Mouse (Mus musculus) midbrain, embryonic 14.5 days (tissue): ENCODE data around the gene Tmem116. TPM values are rescaled to one million over a fixed set of nuclear protein-coding genes. Genes with fewer than 3 reads are reported as not detected.

ENCODE experiments used
- ATAC-seq: fragments of 200-750 bp; cut with Nextera tagmentation; 2 replicates; pipeline ENCODE4 v1.8.0; 2017; ENCODE audit warnings: moderate number of reproducible peaks, moderate library complexity; ENCODE audit not compliant: low FRiP score, low TSS enrichment
- DNase-seq: peaks from one replicate; pipeline ENCODE4 v3.0.0-alpha.2; 2015
- H3K27ac ChIP-seq: fragments of 300-500 bp; sonication (generic); replicated peaks from 2 replicates; pipeline ENCODE4 v1.5.1; 2014; ENCODE audit warnings: mild to moderate bottlenecking, low read depth, low read length, moderate library complexity
- H3K27me3 ChIP-seq: fragments of 300-500 bp; sonication (generic); 2 replicates; pipeline ENCODE4 v1.6.1; 2014; ENCODE audit warnings: low read length, control low read depth, mixed read lengths; ENCODE audit not compliant: control insufficient read depth, insufficient read depth
- H3K36me3 ChIP-seq: fragments of 300-500 bp; sonication (generic); 2 replicates; pipeline ENCODE4 v1.6.1; 2014; ENCODE audit warnings: low read length, control low read depth; ENCODE audit not compliant: control insufficient read depth, insufficient read depth
- H3K4me1 ChIP-seq: fragments of 300-500 bp; sonication (generic); 2 replicates; pipeline ENCODE4 v1.6.1; 2014; ENCODE audit warnings: mild to moderate bottlenecking, antibody characterized with exemption, low read length, control low read depth; ENCODE audit not compliant: control insufficient read depth, insufficient read depth
- H3K4me2 ChIP-seq: fragments of 300-500 bp; sonication (generic); 2 replicates; pipeline ENCODE4 v1.6.1; 2014; ENCODE audit warnings: mild to moderate bottlenecking, low read length, moderate library complexity
- H3K4me3 ChIP-seq: fragments of 300-500 bp; sonication (generic); replicated peaks from 2 replicates; pipeline ENCODE4 v1.5.1; 2014; ENCODE audit warnings: low read depth, low read length
- H3K9ac ChIP-seq: fragments of 300-500 bp; sonication (generic); replicated peaks from 2 replicates; pipeline ENCODE4 v1.6.1; 2014; ENCODE audit warnings: mild to moderate bottlenecking, low read length, moderate library complexity
- H3K9me3 ChIP-seq: fragments of 300-500 bp; sonication (generic); 2 replicates; pipeline ENCODE4 v1.6.1; 2016; ENCODE audit warnings: low read length, control low read depth, mixed read lengths; ENCODE audit not compliant: control insufficient read depth
- WGBS: fragments of 180-500 bp; shearing (Covaris S2); extraction: QIAGEN DNeasy Blood & Tissue Kit; methylation state at CpG from one replicate; pipeline ENCODE4 v1.1.7; 2014; 5-methylcytosine and 5-hydroxymethylcytosine counted together
- polyA plus RNA-seq: library from polyadenylated mRNA; unstranded; fragments of >200 nt; fragmentation: Nextera tagmentation; extraction: Ambion mirVana; gene quantifications from 2 replicates; pipeline ENCODE4 v1.2.1, GENCODE M21; 2014

The Tmem116 gene
- polyA plus RNA-seq, result 1.7 and 2.0 TPM in 2 replicates

DNA sequence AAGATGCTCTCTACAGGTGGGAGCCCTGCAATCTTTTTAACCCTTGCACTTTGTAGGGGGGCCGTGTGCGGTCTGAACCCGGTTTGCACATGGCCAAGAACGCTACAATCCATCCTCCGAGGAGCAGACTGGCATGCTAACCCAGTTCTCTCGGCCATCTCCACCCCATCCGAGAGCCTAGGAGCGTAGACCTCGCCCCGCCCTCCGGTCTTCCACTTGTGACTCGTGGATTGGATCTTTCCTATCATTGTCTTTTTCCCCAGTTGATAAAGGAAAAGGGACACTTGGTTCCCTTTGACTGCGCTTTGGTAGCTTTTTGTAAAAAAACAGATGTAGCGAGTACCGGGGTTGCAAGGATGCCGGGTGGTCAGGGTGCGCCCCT is at the start of gene Tmem116:
Gene Tmem116 (plus strand): TSS at position 250 of the 382 bp plus-strand sequence.
- Histone ChIP-seq H3K36me3 (peaks cover 31% of the 10 kb centered on the region), H3K4me2 (peak within 1 kb of the TSS; percentile 72), H3K9me3 (no peaks in the 10 kb centered on the region), H3K27me3 (no peaks in the 10 kb centered on the region), H3K27ac (peak within 1 kb of the TSS; percentile 96), H3K9ac (peak within 1 kb of the TSS; percentile 98), H3K4me3 (peak within 1 kb of the TSS; percentile 95), H3K4me1 (peaks cover 5% of the 10 kb centered on the region)
- under 1% methylated on average over 17 of the region's 17 CpGs for WGBS
- ATAC-seq (peak; percentile 52; the same call in 1 of the 2 replicates), DNase-seq (peak; percentile 75)

GRCm38 (mm10) chr5:121407856-121408255 is 43.8 kb upstream of the Tmem116 start:
- Histone ChIP-seq H3K36me3 (peaks cover 54% of the 10 kb centered on the region), H3K9ac (no peak overlapping the region), H3K27me3 (no peaks in the 10 kb centered on the region), H3K27ac (no peak overlapping the region), H3K9me3 (no peaks in the 10 kb centered on the region), H3K4me2 (no peak overlapping the region), H3K4me3 (no peak overlapping the region), H3K4me1 (no peaks in the 10 kb centered on the region)
- 95% methylated on average over 8 of the region's 8 CpGs for WGBS
- no peak for ATAC-seq
- no peak for DNase-seq

DNA sequence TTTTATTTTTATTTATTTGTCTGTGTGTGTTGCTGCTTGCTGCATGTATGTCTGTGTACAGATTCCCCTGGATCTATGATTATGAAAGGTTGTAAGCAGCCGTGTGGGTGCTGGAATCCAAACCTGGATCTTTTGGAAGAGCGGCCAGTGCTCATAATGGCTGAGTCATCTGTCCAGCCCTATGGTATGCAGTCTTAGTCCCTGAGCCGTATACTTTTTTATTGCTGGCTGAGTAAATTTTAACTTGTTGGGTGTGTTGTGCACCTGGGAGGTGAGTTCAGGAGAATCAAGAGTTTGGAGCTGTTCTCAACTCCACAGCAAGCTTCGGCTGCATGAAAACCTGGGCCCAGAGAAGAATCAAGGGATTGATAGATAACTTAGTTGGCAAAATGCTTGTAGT is 40.7 kb upstream of the Tmem116 start:
- no peak for DNase-seq
- Histone ChIP-seq H3K4me1 (no peaks in the 10 kb centered on the region), H3K4me3 (no peak overlapping the region), H3K9ac (no peak overlapping the region), H3K36me3 (peaks cover 79% of the 10 kb centered on the region), H3K27me3 (no peaks in the 10 kb centered on the region), H3K27ac (no peak overlapping the region), H3K9me3 (no peaks in the 10 kb centered on the region), H3K4me2 (no peak overlapping the region)
- no peak for ATAC-seq
- 96% methylated on average over 4 of the region's 4 CpGs for WGBS

DNA sequence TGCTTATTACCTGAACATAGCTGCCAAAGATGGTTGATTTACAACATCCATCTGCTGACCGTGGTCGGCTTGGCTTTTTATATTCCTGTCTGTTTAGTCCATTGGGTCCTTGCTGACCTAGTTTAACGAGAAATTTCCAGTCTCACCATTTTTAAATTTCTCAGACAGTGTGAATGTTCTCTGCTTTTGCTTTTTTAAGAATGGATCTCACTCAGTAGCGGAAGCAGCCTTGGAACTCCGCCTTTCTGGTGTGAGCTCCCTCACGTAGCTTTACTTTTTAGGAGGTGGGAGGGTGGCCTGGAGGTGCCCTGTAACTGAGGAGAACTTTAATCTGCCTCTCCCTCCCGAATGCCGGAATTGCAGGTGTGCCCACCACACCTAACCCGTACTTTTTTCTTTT is 31.0 kb upstream of the Tmem116 start:
- Histone ChIP-seq H3K27me3 (no peaks in the 10 kb centered on the region), H3K4me3 (no peak overlapping the region), H3K36me3 (peaks cover 93% of the 10 kb centered on the region), H3K9ac (no peak overlapping the region), H3K27ac (no peak overlapping the region), H3K4me1 (no peaks in the 10 kb centered on the region), H3K9me3 (no peaks in the 10 kb centered on the region), H3K4me2 (no peak overlapping the region)
- WGBS, result 93% methylated on average over 9 of the region's 9 CpGs
- no peak for DNase-seq
- no peak for ATAC-seq

DNA sequence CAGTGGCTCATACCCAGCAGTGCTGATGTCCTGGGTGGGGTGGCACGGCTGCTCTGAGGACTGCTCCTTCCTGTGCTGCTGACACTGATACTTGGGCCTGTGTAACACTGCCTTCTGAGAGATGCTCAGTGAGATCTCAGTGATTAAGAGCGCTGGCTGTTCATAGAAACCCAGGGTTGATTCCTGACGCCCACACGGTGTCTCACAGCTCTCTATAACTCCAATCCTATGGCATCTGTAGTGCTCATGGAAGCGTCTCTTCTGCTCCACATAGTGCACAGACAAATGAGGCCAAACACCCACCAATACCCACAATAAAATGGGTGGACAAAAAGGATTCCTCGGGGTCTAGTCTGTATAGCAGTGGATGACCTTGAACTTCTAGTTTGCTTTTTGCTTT is 28.9 kb upstream of the Tmem116 start:
- DNase-seq (no peak), ATAC-seq (no peak)
- WGBS, result 94% methylated on average over 6 of the region's 6 CpGs
- Histone ChIP-seq H3K36me3 (peaks cover 93% of the 10 kb centered on the region), H3K27me3 (no peaks in the 10 kb centered on the region), H3K9me3 (no peaks in the 10 kb centered on the region), H3K4me1 (no peaks in the 10 kb centered on the region), H3K4me3 (no peak overlapping the region), H3K27ac (no peak overlapping the region), H3K4me2 (no peak overlapping the region), H3K9ac (no peak overlapping the region)

GRCm38 (mm10) chr5:121423297-121423696 is 28.4 kb upstream of the Tmem116 start:
- no peaks in the 10 kb centered on the region for H3K9me3 ChIP-seq
- H3K9ac ChIP-seq, result no peak overlapping the region
- ATAC-seq, result no peak
- H3K36me3 ChIP-seq, result peaks cover 93% of the 10 kb centered on the region
- WGBS, result 95% methylated on average over 10 of the region's 10 CpGs
- no peak overlapping the region for H3K27ac ChIP-seq
- no peak overlapping the region for H3K4me3 ChIP-seq
- no peak overlapping the region for H3K4me2 ChIP-seq
- no peaks in the 10 kb centered on the region for H3K4me1 ChIP-seq
- DNase-seq, result no peak
- H3K27me3 ChIP-seq, result no peaks in the 10 kb centered on the region

DNA sequence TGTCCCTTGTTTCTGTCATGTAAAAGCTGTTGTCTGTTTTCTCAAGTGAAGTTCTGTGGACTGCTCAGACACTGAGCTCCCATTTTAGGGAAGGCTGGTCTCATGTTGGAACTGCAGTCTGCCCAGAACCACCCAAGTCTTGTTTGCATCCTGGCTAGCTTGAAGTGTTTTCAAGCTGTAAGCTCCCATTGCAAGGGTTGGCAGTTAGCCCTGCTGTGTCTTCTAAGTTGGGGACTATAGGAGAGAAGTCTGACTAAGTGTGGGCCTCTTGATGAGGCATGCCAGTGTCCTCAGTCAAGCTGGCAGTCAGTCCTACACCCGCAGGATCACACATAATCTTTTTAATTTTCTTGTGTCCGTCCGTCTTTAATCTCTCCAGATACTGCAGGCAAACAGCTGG is 22.7 kb upstream of the Tmem116 start:
- DNase-seq (no peak), ATAC-seq (no peak)
- peaks cover 99% of the 10 kb centered on the region for H3K36me3 ChIP-seq
- no peak overlapping the region for H3K4me2 ChIP-seq
- no peaks in the 10 kb centered on the region for H3K27me3 ChIP-seq
- no peaks in the 10 kb centered on the region for H3K9me3 ChIP-seq
- 75% methylated on average over 3 of the region's 3 CpGs for WGBS
- H3K4me1 ChIP-seq, result no peaks in the 10 kb centered on the region
- H3K4me3 ChIP-seq, result no peak overlapping the region
- no peak overlapping the region for H3K9ac ChIP-seq
- H3K27ac ChIP-seq, result no peak overlapping the region

GRCm38 (mm10) chr5:121438131-121438530 is 13.6 kb upstream of the Tmem116 start:
- WGBS, result 89% methylated on average over 5 of the region's 5 CpGs
- DNase-seq (no peak), ATAC-seq (no peak)
- Histone ChIP-seq H3K36me3 (peaks cover 93% of the 10 kb centered on the region), H3K27ac (no peak overlapping the region), H3K9ac (no peak overlapping the region), H3K4me1 (no peaks in the 10 kb centered on the region), H3K4me3 (no peak overlapping the region), H3K9me3 (no peaks in the 10 kb centered on the region), H3K27me3 (no peaks in the 10 kb centered on the region), H3K4me2 (no peak overlapping the region)

GRCm38 (mm10) chr5:121438756-121439155 is 12.9 kb upstream of the Tmem116 start:
- Histone ChIP-seq H3K27ac (no peak overlapping the region), H3K9me3 (no peaks in the 10 kb centered on the region), H3K36me3 (peaks cover 92% of the 10 kb centered on the region), H3K4me2 (no peak overlapping the region), H3K27me3 (no peaks in the 10 kb centered on the region), H3K4me1 (no peaks in the 10 kb centered on the region), H3K9ac (no peak overlapping the region), H3K4me3 (no peak overlapping the region)
- 95% methylated on average over 11 of the region's 11 CpGs for WGBS
- DNase-seq, result no peak
- ATAC-seq, result no peak
